Mouse (Mus musculus): ENCODE measurements at regions not wholly inside any gene's neighbourhood (a gene's known extent, or its start where the extent isn't known, plus 50 kb on each side); places are given as distances from the start of the nearest gene placed in this dataset.
"Not testable (repeated sequence)": the region's sequence is repeated elsewhere in the genome, so short reads cannot be mapped to it uniquely, and the experiment has no call there.

DNA sequence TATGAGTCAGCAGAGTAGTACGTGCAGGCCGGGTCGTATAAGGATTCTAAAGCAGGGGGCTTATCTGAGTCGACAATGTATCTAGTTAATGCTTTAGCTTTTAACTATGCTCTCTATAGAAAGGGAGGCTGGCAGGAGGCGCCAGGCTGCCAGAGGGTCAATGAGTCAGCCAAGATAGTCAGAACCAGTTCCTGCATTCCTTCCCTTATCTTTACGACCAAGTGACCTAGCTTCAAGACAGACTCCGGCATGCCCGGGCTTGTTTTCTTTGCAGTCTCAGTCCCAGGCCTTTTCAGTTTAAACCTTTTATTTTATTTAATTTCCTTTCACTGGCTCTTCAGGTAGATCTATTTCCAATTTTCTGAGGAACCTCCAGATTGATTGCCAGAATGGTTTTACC lies 374.0 kb upstream of the Nrxn1 start:
- DNase-seq (ENCODE audit: low spot score in 2 of 2) = no peak

- DNase-seq (ENCODE audit: low spot score in 2 of 2) = peak; percentile 19 to 44
Observed at GRCm38 (mm10) chr17:91451711-91452110, 358.8 kb upstream of the Nrxn1 start.

DNA sequence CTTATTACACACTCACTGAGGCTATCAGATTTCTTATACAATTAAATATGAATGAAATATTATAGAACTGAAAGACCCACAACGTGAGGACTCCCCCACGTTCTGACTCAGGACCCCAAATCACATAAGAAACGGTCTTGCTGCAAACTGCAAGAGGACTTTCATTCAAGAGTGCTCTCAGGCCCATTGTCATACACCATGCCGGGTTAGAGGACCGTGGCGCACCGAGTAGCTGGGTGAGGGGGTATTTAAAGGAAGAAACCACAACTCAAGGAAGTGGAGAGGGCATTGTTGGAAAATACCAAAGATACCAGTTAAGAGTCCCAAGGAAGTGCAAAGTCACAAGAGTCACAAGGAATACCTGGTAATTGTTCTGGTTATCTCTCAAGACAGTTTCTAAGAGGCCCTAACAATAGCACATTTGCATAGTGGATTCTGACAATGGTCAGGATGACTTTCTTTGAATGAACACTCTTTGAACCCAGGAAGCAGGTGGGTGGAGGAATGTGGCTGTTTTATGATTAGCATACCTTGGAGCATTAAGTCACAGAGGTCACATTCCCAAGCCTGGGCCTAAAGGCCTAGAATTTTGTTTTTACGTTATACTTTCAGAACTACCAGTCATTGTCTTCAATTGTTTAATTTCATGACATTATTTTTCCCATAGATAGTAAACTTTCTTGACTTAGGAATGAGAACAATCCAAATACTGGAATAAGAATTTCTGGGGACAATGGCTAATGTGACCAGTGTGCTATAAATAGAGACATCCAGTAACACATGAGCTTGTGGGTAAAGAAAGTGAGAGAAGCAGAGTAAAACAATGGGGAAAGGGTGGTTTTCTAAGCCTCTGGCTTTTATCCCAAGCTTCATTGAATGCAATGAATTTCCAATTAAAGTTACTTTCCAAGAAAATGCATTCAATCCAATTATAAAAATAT lies 339.2 kb upstream of the Nrxn1 start:
- DNase-seq (ENCODE audit: low spot score in 2 of 2) = not testable (repeated sequence)

DNA sequence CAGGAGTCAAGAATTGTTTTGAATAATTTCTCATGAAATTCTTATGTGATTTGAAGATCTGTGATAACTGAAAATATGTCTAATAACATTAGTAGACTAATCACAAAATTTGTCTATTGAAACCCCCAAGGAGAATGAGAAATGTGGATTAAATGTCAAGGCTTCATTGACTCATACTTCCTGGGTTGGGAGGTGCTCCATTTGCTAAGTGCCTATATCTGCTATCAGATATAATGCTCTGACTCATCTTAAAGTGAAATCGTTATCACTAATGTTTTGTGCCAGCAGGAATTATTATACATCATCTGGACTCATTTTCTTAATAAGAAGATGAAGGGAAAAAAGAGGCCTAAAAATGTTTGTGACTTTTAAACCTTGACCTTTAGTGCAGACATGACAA lies 337.5 kb upstream of the Nrxn1 start:
- no peak for DNase-seq (ENCODE audit: low spot score in 2 of 2)

- DNase-seq (ENCODE audit: low spot score in 2 of 2) = no peak
Observed at GRCm38 (mm10) chr17:91425120-91425519, 332.2 kb upstream of the Nrxn1 start.

DNA sequence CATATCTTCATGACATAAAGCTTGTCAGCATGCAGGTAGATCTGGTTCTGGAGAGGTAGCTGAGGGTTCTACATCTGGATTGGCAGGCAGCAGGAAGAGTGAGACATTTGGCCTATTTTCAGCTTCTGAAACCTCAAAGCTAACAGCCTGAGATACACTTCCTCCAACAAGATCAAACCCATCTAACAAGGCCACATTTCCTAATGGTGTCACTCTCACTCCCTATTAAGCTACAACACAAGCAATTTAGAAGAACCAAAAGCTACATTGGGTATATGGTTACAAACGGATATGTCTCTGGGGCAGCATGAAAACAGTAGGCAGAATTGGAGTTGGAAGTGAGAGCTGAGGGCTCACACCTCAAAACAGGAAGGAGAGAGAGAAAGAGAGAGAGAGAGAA lies 325.7 kb upstream of the Nrxn1 start:
- no peak for DNase-seq (ENCODE audit: low spot score in 2 of 2)

DNA sequence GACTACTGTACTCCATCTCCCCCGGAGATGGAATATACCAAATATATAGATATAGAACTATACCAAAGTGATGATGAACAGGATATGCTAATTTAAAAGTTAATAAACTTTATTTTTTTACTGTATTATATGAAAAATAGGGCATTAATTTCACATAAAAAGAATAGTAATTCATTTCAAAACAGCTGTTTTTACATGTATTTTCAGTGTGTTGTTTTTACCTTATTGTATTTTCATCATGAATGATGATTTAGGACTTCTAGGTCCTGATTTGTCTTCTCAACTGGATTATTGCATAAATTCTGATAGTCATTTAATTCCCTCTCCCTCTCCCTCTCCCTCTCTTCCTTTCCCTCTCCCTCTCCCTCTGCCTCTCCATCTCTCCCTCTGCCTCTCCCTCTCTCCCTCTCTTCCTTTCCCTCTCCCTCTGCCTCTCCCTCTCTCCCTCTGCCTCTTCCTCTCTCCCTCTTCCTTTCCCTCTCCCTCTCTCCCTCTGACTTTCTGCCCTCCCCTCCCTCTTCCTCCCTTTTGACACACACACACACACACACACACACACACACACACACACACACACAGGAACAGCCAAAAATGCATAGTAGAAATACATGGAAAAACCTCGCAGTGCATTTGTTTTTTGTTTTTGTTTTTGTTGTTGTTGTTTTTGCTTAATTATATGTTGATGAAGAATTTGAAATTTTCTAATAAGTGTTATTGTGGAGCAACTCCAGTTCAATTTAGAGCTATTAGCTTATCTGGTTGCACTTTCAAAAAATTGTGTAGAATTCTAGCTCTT lies 298.3 kb upstream of the Nrxn1 start:
- DNase-seq (ENCODE audit: low spot score in 2 of 2) = no peak

GRCm38 (mm10) chr17:91389937-91390623 lies 297.2 kb upstream of the Nrxn1 start:
- not testable (repeated sequence) for DNase-seq (ENCODE audit: low spot score in 2 of 2)

DNA sequence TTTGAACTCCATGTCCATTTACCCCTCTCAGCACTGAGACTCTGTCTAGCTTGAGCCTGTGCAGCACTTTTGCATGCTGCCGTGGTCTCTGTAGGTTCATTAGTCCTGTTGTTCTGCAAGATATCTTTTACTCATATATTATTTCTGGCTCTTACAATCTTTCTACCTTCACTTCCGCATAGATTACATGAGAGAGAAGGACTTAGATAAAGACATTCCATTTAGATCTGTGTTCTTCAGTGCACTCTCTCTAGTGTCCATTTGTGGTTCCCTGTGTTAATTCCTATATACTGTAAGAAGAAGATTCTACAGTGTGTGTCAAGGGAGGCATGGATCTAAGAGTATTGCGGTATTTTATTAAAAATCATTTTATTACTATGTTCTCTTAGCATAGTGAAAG lies 295.6 kb upstream of the Nrxn1 start:
- DNase-seq (ENCODE audit: low spot score in 2 of 2) = no peak

- DNase-seq (ENCODE audit: low spot score in 2 of 2) = no peak
Observed at GRCm38 (mm10) chr17:91388039-91388438, 295.2 kb upstream of the Nrxn1 start.

- DNase-seq (ENCODE audit: low spot score in 2 of 2) = no peak
Observed at GRCm38 (mm10) chr17:91385949-91386348, 293.1 kb upstream of the Nrxn1 start.

DNA sequence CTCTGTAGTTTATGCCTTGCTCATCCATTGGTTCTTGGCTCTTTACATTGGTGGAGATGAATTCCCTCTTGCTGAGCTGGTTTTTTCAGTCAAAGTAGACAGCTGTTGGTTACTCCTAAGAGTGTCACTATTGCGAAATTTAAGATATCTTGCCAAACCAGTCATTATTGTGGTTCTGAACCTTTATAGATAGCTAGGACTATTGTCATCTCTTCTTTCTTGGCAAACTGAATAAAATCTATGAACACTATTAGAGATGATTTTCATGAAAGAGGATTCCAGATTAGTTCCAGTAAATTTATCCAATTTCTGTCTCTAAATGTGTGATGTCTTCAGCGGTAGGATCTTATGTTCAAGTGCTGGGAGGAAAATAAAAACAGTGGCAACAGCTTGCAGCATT lies 275.3 kb upstream of the Nrxn1 start:
- DNase-seq (ENCODE audit: low spot score in 2 of 2) = no peak

DNA sequence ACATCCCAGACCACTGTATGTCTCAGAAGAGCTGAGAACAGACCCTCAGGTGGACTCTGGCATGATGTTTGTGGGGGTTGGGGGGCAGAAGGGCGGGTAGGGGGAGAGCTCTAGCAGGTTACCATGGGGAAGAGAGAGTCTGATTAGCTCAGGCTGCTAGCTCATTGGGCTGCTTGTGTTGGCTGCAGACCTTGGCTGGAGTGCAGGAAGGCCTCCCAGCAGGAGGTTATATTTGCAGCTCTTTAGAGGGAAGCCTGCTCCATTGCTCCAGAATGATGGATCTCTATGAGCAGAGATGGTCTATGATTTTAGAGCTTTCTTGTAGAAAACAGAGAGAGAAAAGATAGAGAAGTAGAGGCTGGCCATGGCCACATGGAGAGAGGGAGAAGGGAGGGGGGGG lies 268.4 kb upstream of the Nrxn1 start:
- DNase-seq (ENCODE audit: low spot score in 2 of 2) = no peak

- no peak for DNase-seq (ENCODE audit: low spot score in 2 of 2)
Observed at GRCm38 (mm10) chr17:91352107-91352506, 259.2 kb upstream of the Nrxn1 start.

- no peak for DNase-seq (ENCODE audit: low spot score in 2 of 2)
Observed at GRCm38 (mm10) chr17:91336882-91337281, 244.0 kb upstream of the Nrxn1 start.

GRCm38 (mm10) chr17:91333790-91334189 lies 240.9 kb upstream of the Nrxn1 start:
- no peak for DNase-seq (ENCODE audit: low spot score in 2 of 2)

- no peak for DNase-seq (ENCODE audit: low spot score in 2 of 2)
Observed at GRCm38 (mm10) chr17:91333202-91333601, 240.3 kb upstream of the Nrxn1 start.

DNA sequence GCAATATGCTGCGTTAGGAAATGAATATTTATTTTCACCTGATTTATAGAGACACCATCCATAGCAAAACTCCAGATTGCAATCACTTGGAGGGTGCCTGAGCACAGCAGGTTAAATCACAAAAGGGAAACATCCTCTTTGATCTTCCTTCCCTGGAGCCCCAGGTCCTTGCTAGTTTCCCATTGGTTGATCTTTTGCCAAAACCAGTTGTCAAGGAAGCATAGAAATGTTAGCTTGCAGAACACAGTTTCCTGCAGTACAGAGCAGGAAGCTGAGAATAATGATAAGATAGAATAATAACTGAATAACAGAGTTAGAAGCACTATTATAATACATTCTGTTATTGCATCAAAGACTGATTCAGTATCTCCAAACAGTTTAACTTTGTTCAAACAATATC lies 231.5 kb upstream of the Nrxn1 start:
- no peak for DNase-seq (ENCODE audit: low spot score in 2 of 2)

GRCm38 (mm10) chr17:91286875-91287274 lies 194.0 kb upstream of the Nrxn1 start:
- no peak for DNase-seq (ENCODE audit: low spot score in 2 of 2)

DNA sequence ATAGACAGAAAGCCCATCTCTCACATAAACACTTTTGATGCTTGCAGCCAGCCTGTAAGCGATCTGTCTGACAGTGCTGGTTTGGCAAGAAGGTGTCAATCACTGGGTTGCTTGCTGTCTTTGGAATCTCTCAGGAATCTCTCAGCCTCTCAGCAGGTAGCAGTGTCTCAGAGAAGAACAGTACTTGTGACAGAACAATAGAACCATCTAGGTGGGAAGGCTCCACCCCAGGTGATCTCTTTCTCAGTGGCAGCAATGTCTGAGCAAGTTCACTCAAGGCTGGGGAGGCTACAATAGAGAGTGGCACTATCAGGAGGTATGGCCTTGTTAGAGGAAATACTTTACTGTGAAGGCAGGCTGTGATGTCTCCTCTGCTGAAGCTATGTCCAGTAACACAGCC lies 181.5 kb upstream of the Nrxn1 start:
- no peak for DNase-seq (ENCODE audit: low spot score in 2 of 2)

DNA sequence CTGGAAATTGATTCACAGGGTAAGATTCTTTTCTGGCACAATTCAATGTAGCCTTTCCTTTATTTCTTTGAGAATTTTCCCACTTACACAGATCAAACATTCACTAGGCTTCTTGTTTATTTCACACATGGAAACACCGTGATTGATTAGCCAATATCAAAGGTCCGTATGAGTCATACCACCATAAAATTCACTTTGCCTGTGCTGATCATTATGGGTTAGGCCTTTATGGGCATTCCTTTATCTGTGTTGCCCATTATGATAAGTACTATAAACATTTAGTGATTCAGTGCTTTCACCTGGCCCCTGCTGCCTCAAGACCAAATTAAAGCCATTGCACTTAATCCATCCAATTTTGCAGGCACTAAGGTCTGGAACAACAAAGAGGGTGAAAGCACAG lies 145.8 kb upstream of the Nrxn1 start:
- no peak for DNase-seq (ENCODE audit: low spot score in 2 of 2)

DNA sequence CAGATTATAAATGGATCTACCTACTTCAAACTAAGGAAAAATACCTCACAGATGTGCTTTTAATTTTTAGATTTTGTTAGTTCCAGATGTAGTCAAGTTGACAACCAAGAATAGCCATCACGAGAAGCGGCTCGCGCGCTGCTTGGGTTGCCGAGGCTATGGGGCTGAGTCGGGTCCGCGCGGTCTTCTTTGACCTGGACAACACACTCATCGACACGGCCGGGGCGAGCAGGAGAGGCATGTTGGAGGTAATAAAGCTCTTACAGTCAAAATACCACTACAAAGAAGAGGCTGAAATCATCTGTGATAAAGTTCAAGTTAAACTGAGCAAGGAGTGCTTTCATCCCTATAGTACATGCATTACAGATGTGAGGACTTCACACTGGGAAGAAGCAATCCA lies 143.8 kb upstream of the Nrxn1 start:
- not testable (repeated sequence) for DNase-seq (ENCODE audit: low spot score in 2 of 2)

All from frontal cortex, postnatal 10 days (tissue).